Mouse (Mus musculus) midbrain, embryonic 13.5 days (tissue): ENCODE data around the gene Pgap1. TPM values are rescaled to one million over a fixed set of nuclear protein-coding genes. Genes with fewer than 3 reads are reported as not detected.

Experiments
- ATAC-seq: fragments of 200-750 bp; cut with Nextera tagmentation; 2 replicates; pipeline ENCODE4 v1.8.0; 2017; ENCODE audit warnings: mild to moderate bottlenecking, moderate TSS enrichment, moderate library complexity
- H3K27ac ChIP-seq: fragments of 300-500 bp; sonication (generic); 2 replicates; pipeline ENCODE4 v1.5.1; 2015; ENCODE audit warnings: inconsistent platforms, mild to moderate bottlenecking, moderate library complexity
- H3K27me3 ChIP-seq: fragments of 300-500 bp; sonication (generic); 2 replicates; pipeline ENCODE4 v1.6.1; 2015; ENCODE audit warnings: mild to moderate bottlenecking, inconsistent platforms
- H3K36me3 ChIP-seq: fragments of 300-500 bp; sonication (generic); 2 replicates; pipeline ENCODE4 v1.6.1; 2015; ENCODE audit warnings: mild to moderate bottlenecking, inconsistent platforms
- H3K4me1 ChIP-seq: fragments of 300-500 bp; sonication (generic); replicated peaks from 2 replicates; pipeline ENCODE4 v1.6.1; 2015; ENCODE audit warnings: inconsistent platforms
- H3K4me2 ChIP-seq: fragments of 300-500 bp; sonication (generic); replicated peaks from 2 replicates; pipeline ENCODE4 v1.6.1; 2015; ENCODE audit warnings: moderate library complexity, mild to moderate bottlenecking, inconsistent platforms
- H3K4me3 ChIP-seq: fragments of 300-500 bp; sonication (generic); replicated peaks from 2 replicates; pipeline ENCODE4 v1.5.1; 2015; ENCODE audit warnings: mild to moderate bottlenecking, inconsistent platforms
- H3K9ac ChIP-seq: fragments of 300-500 bp; sonication (generic); replicated peaks from 2 replicates; pipeline ENCODE4 v1.6.1; 2015; ENCODE audit warnings: mild to moderate bottlenecking, inconsistent platforms
- H3K9me3 ChIP-seq: fragments of 300-500 bp; sonication (generic); 2 replicates; pipeline ENCODE4 v1.6.1; 2016; ENCODE audit warnings: mild to moderate bottlenecking, inconsistent platforms
- WGBS: fragments of 180-500 bp; shearing (Covaris S2); methylation state at CpG from one replicate; pipeline ENCODE4 v1.1.7; 2015; 5-methylcytosine and 5-hydroxymethylcytosine counted together
- polyA plus RNA-seq: library from polyadenylated mRNA; unstranded; fragments of >200 nt; fragmentation: Nextera tagmentation; extraction: Ambion mirVana; gene quantifications from 2 replicates; pipeline ENCODE4 v1.2.1, GENCODE M21; 2015

Gene Pgap1
- polyA plus RNA-seq, 1 experiment from 2014 or later = 27.5 TPM

DNA sequence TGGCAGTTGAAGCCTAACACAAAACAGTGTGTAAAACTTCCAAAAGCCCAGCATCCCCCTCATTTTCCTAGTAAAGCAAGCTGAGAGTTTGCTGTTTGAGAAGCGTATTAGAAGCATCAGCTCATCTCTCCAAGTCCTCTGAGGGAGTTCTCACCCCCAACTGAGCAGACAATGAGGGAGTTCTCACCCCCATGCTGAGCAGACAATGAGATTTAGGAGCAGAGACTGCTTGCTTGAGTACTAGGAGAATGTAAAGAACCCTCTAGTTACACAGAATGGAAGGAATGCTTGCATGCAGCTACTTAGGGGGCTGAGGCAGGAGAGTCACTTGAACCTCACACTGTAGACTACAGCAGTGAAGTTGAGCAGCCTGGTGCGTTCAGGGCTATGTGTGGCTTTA is 59.0 kb downstream of the Pgap1 start:
- ATAC-seq = no peak
- H3K4me2 ChIP-seq = no peak overlapping the region
- no peaks in the 10 kb centered on the region for H3K9me3 ChIP-seq
- 89% methylated on average over 2 of the region's 2 CpGs for WGBS
- H3K27me3 ChIP-seq = no peaks in the 10 kb centered on the region
- peaks cover 40% of the 10 kb centered on the region for H3K36me3 ChIP-seq
- H3K4me3 ChIP-seq = no peak overlapping the region
- H3K4me1 ChIP-seq = no peaks in the 10 kb centered on the region
- H3K9ac ChIP-seq = no peak overlapping the region
- no peak overlapping the region for H3K27ac ChIP-seq

DNA sequence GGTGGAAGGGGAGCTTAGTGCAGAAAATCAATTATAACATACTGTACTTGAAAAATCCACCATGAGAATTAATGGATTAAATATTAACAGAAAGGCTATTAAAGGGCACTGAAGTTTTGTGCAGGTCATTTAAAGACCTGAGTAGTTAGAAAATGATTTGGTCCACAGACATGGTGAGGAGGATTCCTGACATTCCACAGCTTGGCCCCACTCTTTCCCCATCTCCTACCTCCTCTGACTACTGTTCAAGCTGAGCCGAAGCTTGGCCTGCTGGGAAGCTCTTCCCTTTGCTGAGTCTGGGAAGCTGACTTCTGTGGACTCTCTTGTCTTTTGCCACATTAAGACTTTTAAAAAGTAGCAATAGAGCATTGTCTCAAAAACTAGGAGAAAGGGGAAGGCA is 61.2 kb downstream of the Pgap1 start:
- Histone ChIP-seq H3K4me3 (no peak overlapping the region), H3K36me3 (peaks cover 47% of the 10 kb centered on the region), H3K27ac (no peak overlapping the region), H3K9ac (no peak overlapping the region), H3K27me3 (no peaks in the 10 kb centered on the region), H3K4me1 (no peaks in the 10 kb centered on the region), H3K4me2 (no peak overlapping the region), H3K9me3 (no peaks in the 10 kb centered on the region)
- no peak for ATAC-seq
- 97% methylated on average over 1 of the region's 1 CpGs for WGBS

DNA sequence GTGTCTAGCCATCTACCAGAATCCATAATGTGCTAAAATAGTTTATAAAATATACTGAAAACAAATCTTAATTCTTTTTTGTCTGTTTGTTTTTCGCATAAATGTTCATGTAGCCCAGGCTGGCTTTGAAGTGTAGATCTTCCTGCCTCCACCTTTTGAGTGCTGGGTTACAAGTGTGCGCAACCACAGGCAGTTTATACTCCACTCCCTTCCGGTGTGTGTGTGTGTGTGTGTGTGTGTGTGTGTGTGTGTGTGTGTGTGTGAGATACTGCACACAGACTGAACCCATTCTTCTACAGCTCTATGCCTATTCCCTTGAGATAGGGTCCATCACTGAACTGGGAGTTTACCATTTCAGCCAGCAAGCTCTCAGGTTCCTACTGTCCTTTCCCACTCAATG is 64.0 kb downstream of the Pgap1 start:
- Histone ChIP-seq H3K4me1 (no peaks in the 10 kb centered on the region), H3K9ac (no peak overlapping the region), H3K9me3 (no peaks in the 10 kb centered on the region), H3K27me3 (no peaks in the 10 kb centered on the region), H3K4me3 (no peak overlapping the region), H3K27ac (no peak overlapping the region), H3K36me3 (peaks cover 51% of the 10 kb centered on the region), H3K4me2 (no peak overlapping the region)
- WGBS = 96% methylated on average over 3 of the region's 3 CpGs
- ATAC-seq = no peak

DNA sequence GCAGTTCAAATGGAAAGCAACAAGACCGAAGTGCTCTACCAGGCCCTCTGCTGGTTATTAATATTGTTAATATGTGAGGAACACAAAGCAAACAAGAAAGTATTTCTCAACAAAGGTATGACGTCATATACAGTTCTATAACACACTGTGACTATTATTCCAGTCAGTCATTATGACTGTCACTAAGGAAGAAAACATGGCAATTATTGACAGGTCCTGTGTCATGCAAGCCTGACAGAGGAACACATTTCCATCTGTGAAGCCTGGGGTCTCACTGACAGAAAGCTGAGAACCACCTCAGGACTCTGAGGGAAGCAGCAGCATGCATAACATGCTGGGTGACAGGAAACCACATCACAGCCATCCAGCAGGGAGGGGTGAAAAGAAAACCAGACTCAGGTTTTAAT is 65.0 kb downstream of the Pgap1 start:
- Histone ChIP-seq H3K9me3 (no peaks in the 10 kb centered on the region), H3K27me3 (no peaks in the 10 kb centered on the region), H3K36me3 (peaks cover 59% of the 10 kb centered on the region), H3K27ac (no peak overlapping the region), H3K4me2 (no peak overlapping the region), H3K9ac (no peak overlapping the region), H3K4me1 (no peaks in the 10 kb centered on the region), H3K4me3 (no peak overlapping the region)
- no peak for ATAC-seq
- whole genome bisulfite sequencing = 85% methylated on average over 2 of the region's 2 CpGs

DNA sequence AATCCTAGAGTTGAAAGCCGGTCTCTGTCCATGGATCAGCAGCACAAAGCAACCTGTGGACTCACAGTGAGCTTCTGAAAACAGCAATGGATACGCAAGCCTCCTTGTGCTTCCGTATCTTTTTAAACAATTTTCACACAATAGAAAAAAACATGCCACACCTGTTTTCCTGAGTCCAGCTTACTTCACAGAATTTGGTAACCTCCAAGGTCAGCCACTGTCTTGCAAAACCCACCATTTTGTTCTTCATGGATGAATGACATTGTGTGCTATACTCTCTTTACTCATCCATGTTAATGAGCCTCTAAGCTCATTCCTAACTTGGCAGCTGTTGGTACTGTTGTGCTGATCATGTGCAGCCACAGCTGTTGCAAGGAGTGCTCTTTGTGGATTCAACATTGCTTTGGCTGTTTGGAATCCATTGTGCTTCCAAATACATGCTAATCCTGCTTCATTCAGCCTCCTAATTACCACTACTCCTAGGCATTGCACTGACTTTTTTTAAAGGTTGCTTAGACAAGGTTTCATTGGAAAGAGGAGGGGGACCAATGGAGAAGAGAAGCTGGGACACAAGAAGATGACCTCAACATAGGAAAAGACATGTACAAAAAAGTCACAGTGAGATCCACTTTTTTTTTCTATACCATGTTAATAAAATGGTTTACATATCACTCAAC is 72.6 kb downstream of the Pgap1 start:
- no peak overlapping the region for H3K9ac ChIP-seq
- ATAC-seq = peak; percentile 75; the same call in 1 of the 2 replicates

DNA sequence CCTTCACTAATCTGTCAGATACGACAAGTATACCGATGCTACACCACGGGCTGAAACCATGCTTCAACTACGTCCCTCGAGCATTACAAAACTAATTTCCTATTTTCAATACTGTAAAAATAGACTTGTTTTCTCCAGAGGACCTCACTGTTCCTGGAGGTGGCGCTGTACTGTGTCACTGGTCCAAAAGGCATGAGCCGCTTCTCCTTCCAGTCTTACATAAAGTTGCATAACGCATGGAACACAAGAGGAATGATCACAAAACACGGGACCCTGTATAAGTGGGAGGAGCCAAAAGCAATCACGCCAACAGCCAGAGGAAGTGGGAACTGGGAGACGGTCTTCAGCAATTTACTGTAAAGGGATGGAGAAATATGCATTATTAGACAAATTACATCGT is 77.0 kb downstream of the Pgap1 start:
- H3K27me3 ChIP-seq = no peaks in the 10 kb centered on the region
- no peaks in the 10 kb centered on the region for H3K9me3 ChIP-seq
- H3K36me3 ChIP-seq = peaks cover 49% of the 10 kb centered on the region
- H3K9ac ChIP-seq = no peak overlapping the region
- ATAC-seq = no peak
- WGBS = 96% methylated on average over 12 of the region's 12 CpGs
- H3K27ac ChIP-seq = no peak overlapping the region
- no peak overlapping the region for H3K4me3 ChIP-seq
- no peaks in the 10 kb centered on the region for H3K4me1 ChIP-seq
- H3K4me2 ChIP-seq = no peak overlapping the region

More for the DNA sequence above, 72.6 kb downstream of the Pgap1 start:
- H3K36me3 ChIP-seq = peaks cover 57% of the 10 kb centered on the region
- H3K4me1 ChIP-seq = no peaks in the 10 kb centered on the region
- H3K4me3 ChIP-seq = no peak overlapping the region
- WGBS = 59% methylated on average over 3 of the region's 3 CpGs
- no peak overlapping the region for H3K4me2 ChIP-seq
- H3K27ac ChIP-seq = no peak overlapping the region
- H3K27me3 ChIP-seq = no peaks in the 10 kb centered on the region
- no peaks in the 10 kb centered on the region for H3K9me3 ChIP-seq

DNA sequence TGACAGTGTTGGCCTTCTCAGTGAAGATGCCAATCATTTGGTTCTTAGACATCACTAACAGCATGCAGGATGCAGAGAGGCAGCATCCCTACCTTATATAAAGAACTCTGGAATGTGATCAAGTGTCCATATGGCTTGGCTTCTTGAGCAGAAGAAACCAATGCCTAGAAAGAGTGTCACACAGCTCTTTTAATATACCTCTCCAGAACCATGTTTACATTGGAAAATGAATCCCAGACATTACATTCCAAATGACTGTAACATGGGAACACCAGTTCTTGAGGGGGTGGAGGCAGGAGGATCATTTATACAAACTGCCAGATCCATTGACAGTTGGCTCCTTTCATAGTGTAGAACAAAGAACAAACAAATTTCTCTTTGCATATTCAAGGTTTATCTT is 88.8 kb downstream of the Pgap1 start:
- no peaks in the 10 kb centered on the region for H3K27me3 ChIP-seq
- H3K9ac ChIP-seq = no peak overlapping the region
- H3K27ac ChIP-seq = no peak overlapping the region
- no peak for ATAC-seq
- H3K9me3 ChIP-seq = no peaks in the 10 kb centered on the region
- H3K4me2 ChIP-seq = no peak overlapping the region
- H3K4me3 ChIP-seq = no peak overlapping the region
- no peaks in the 10 kb centered on the region for H3K4me1 ChIP-seq
- no peaks in the 10 kb centered on the region; the same call in 1 of the 2 replicates for H3K36me3 ChIP-seq

DNA sequence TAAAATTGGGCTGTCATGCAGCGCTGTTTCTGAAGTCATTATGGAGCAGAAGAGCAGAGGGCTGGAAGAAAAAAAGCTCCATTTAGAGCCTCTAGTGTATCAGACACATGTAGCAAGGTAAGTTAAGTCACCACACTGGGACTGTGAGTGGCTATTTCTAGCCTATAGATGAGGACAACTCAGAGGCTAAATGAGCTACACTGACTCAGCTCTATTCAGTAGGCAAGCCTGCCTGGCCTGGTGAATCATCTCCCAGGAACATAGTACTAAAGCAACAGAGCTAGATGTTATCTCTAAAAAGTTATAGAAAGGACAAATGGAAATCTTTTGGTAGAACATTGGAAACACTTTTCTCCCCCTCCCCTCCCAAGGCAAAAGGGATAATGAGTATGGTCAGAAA is 90.1 kb downstream of the Pgap1 start:
- Histone ChIP-seq H3K27ac (no peak overlapping the region), H3K27me3 (no peaks in the 10 kb centered on the region), H3K4me1 (no peaks in the 10 kb centered on the region), H3K36me3 (no peaks in the 10 kb centered on the region; the same call in 1 of the 2 replicates), H3K9ac (no peak overlapping the region), H3K4me2 (no peak overlapping the region), H3K4me3 (no peak overlapping the region), H3K9me3 (no peaks in the 10 kb centered on the region)
- no peak for ATAC-seq
- WGBS = 97% methylated on average over 1 of the region's 1 CpGs

DNA sequence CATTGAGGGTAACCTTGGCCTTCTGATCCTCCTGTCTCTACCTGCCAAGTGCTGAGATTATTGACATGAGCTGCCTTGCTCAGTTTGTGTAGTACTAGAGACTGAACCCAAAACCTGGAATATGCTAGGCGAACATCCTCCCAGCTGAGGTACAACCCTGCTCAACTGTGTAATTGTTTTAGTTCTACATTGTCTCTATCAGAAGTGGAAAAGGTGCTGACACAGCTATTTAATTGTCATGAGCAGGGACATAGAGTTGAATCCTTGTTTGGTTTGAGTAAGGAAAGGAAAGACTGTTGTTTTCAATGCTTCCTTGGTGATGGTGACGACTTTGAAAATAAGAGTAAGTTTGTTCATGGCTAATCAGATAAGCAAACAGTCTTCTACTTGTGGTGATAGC is 105.4 kb downstream of the Pgap1 start:
- Histone ChIP-seq H3K9me3 (no peaks in the 10 kb centered on the region), H3K4me1 (no peaks in the 10 kb centered on the region), H3K27ac (no peak overlapping the region), H3K9ac (no peak overlapping the region), H3K27me3 (no peaks in the 10 kb centered on the region), H3K4me2 (no peak overlapping the region), H3K4me3 (no peak overlapping the region), H3K36me3 (no peaks in the 10 kb centered on the region)
- no peak for ATAC-seq
- WGBS = 92% methylated on average over 2 of the region's 2 CpGs

DNA sequence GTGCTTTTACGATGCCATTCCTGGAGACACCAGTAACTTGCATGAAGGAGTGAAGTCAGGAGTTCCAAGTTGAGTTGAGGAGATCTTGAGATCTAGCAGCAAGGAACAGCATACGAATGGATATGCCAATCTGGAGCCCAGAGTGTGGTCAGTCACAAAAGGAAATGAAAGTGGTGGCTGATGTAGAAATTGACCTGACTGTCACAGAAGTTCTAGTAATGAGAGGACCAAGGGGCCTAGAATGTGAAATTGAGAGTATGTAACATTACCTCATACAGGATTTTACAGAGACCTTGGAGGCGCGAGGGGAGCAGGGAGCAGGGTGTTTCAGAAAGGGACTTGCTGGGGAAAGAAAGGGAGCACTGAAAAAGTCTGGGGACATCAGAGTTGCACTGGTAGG is 108.7 kb downstream of the Pgap1 start:
- Histone ChIP-seq H3K4me2 (no peak overlapping the region), H3K27ac (no peak overlapping the region), H3K36me3 (no peaks in the 10 kb centered on the region), H3K27me3 (no peaks in the 10 kb centered on the region), H3K4me1 (no peaks in the 10 kb centered on the region), H3K4me3 (no peak overlapping the region), H3K9ac (no peak overlapping the region), H3K9me3 (no peaks in the 10 kb centered on the region)
- 83% methylated on average over 4 of the region's 4 CpGs for WGBS
- ATAC-seq = no peak

DNA sequence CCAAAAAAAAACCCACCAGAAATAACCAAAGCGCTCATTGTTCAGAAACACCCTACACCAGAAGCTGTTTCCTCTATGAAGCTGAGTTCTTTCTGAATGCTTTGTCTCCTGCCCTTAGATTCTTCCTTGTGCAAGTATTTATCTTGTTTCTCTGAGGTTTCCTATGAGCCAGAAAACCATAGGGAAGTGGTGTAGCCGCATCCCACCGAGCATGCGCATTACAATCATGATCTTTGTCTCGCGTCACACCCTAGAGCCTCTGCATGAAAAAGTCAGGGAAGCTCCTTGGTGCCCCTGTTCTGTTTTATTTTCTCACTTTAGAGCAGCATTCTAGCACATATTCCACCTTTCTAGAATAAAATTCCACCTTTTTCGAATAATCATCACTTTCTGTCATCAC is 113.8 kb downstream of the Pgap1 start:
- no peak for ATAC-seq
- H3K27ac ChIP-seq = no peak overlapping the region
- H3K9ac ChIP-seq = no peak overlapping the region
- peaks cover 3% of the 10 kb centered on the region for H3K4me1 ChIP-seq
- no peaks in the 10 kb centered on the region for H3K36me3 ChIP-seq
- no peaks in the 10 kb centered on the region for H3K9me3 ChIP-seq
- H3K4me2 ChIP-seq = no peak overlapping the region
- WGBS = 55% methylated on average over 7 of the region's 7 CpGs
- H3K4me3 ChIP-seq = no peak overlapping the region
- H3K27me3 ChIP-seq = no peaks in the 10 kb centered on the region

DNA sequence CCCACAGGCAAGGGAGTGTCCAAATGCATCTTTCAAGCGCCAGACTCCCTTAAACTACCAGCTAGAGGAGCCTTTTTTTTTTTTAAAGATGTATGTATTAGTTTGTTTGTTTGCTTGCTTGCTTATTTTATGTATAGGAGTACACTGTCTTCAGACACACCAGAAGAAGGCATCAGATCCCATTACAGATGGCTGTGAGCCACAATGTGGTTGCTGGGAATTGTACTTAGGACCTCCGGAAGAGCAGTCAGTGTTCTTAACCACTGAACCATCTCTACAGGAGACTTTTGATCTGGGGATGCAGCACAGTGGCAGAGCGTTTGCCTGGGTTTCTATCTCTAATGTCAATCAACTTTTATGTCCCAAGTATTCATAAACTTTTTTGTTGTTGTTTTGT is 118.4 kb downstream of the Pgap1 start:
- peak; percentile 48; the same call in 1 of the 2 replicates for ATAC-seq
- H3K27ac ChIP-seq = no peak overlapping the region
- H3K4me2 ChIP-seq = peak overlapping the region; percentile 83
- WGBS = 47% methylated on average over 3 of the region's 3 CpGs
- H3K36me3 ChIP-seq = peaks cover 2% of the 10 kb centered on the region; the same call in 1 of the 2 replicates
- H3K9me3 ChIP-seq = no peaks in the 10 kb centered on the region
- H3K4me3 ChIP-seq = peak overlapping the region; percentile 77
- peak overlapping the region; percentile 88 for H3K9ac ChIP-seq
- peaks cover 21% of the 10 kb centered on the region for H3K4me1 ChIP-seq
- no peaks in the 10 kb centered on the region for H3K27me3 ChIP-seq
